Mouse (Mus musculus) forebrain, embryonic 12.5 days (tissue): Measurements from ENCODE around the gene E2f4. TPM values are rescaled to one million over a fixed set of nuclear protein-coding genes. Genes with fewer than 3 reads are reported as not detected.

Source experiments
- ATAC-seq: fragments of 200-750 bp; cut with Nextera tagmentation; 2 replicates; pipeline ENCODE4 v1.8.0; 2017; ENCODE audit warnings: moderate TSS enrichment; ENCODE audit not compliant: low FRiP score
- H3K27ac ChIP-seq: fragments of 300-500 bp; sonication (generic); 2 replicates; pipeline ENCODE4 v1.5.1; 2016; ENCODE audit warnings: mild to moderate bottlenecking
- H3K27me3 ChIP-seq: fragments of 300-500 bp; sonication (generic); 2 replicates; pipeline ENCODE4 v1.6.1; 2016; ENCODE audit warnings: mild to moderate bottlenecking
- H3K36me3 ChIP-seq: fragments of 300-500 bp; sonication (generic); replicated peaks from 2 replicates; pipeline ENCODE4 v1.6.1; 2016; ENCODE audit warnings: mild to moderate bottlenecking
- H3K4me1 ChIP-seq: fragments of 300-500 bp; sonication (generic); 2 replicates; pipeline ENCODE4 v1.6.1; 2016
- H3K4me2 ChIP-seq: fragments of 300-500 bp; sonication (generic); 2 replicates; pipeline ENCODE4 v1.6.1; 2016; ENCODE audit warnings: mild to moderate bottlenecking, moderate library complexity
- H3K4me3 ChIP-seq: fragments of 300-500 bp; sonication (generic); replicated peaks from 2 replicates; pipeline ENCODE4 v1.5.1; 2016; ENCODE audit warnings: mild to moderate bottlenecking
- H3K9ac ChIP-seq: fragments of 300-500 bp; sonication (generic); 2 replicates; pipeline ENCODE4 v1.6.1; 2016; ENCODE audit warnings: mild to moderate bottlenecking
- H3K9me3 ChIP-seq: fragments of 300-500 bp; sonication (generic); 2 replicates; pipeline ENCODE4 v1.6.1; 2016
- WGBS: fragments of 180-500 bp; shearing (Covaris S2); methylation state at CpG from one replicate; pipeline ENCODE4 v1.1.7; 2016; 5-methylcytosine and 5-hydroxymethylcytosine counted together
- polyA plus RNA-seq: library from polyadenylated mRNA; unstranded; fragments of >200 nt; fragmentation: Nextera tagmentation; extraction: Ambion mirVana; gene quantifications from 2 replicates; pipeline ENCODE4 v1.2.1, GENCODE M21; 2016

Gene E2f4
- polyA plus RNA-seq, 1 experiment from 2014 or later, result 80.1 TPM

GRCm38 (mm10) chr8:105336373-105337130, 39.1 kb downstream of the E2f4 start:
- 0 out of 2 replicates have a peak, but pooled peaks cover 4% of the 10 kb centered on the region for H3K27me3 ChIP-seq
- H3K36me3 ChIP-seq, result peaks cover 52% of the 10 kb centered on the region
- H3K9ac ChIP-seq, result no peak overlapping the region
- no peak overlapping the region for H3K27ac ChIP-seq
- H3K9me3 ChIP-seq, result no peaks in the 10 kb centered on the region
- peak; percentile 37; the same call in 1 of the 2 replicates for ATAC-seq
- no peak overlapping the region for H3K4me2 ChIP-seq
- H3K4me1 ChIP-seq, result no peaks in the 10 kb centered on the region; the same call in 1 of the 2 replicates
- no peak overlapping the region for H3K4me3 ChIP-seq
- WGBS, result 41% methylated on average over 32 of the region's 32 CpGs

- no peak for ATAC-seq
- WGBS, result 74% methylated on average over 4 of the region's 4 CpGs
- H3K9ac ChIP-seq, result no peak overlapping the region
These were observed 41.5 kb downstream of the E2f4 start for GRCm38 (mm10) chr8:105338992-105339391.

GRCm38 (mm10) chr8:105339886-105340635, 42.6 kb downstream of the E2f4 start:
- H3K4me2 ChIP-seq, result no peak overlapping the region
- H3K4me3 ChIP-seq, result no peak overlapping the region
- 0 out of 2 replicates have a peak, but pooled peaks cover 4% of the 10 kb centered on the region for H3K27me3 ChIP-seq
- WGBS, result 86% methylated on average over 6 of the region's 6 CpGs
- H3K4me1 ChIP-seq, result no peaks in the 10 kb centered on the region; the same call in 1 of the 2 replicates
- no peak for ATAC-seq
- no peak overlapping the region for H3K9ac ChIP-seq
- H3K9me3 ChIP-seq, result no peaks in the 10 kb centered on the region
- H3K36me3 ChIP-seq, result peaks cover 18% of the 10 kb centered on the region
- H3K27ac ChIP-seq, result no peak overlapping the region

More at GRCm38 (mm10) chr8:105338992-105339391, 41.5 kb downstream of the E2f4 start:
- H3K9me3 ChIP-seq, result no peaks in the 10 kb centered on the region
- H3K4me1 ChIP-seq, result no peaks in the 10 kb centered on the region; the same call in 1 of the 2 replicates
- no peak overlapping the region for H3K27ac ChIP-seq
- 0 out of 2 replicates have a peak, but pooled peaks cover 4% of the 10 kb centered on the region for H3K27me3 ChIP-seq
- H3K4me2 ChIP-seq, result no peak overlapping the region
- no peak overlapping the region for H3K4me3 ChIP-seq
- peaks cover 29% of the 10 kb centered on the region for H3K36me3 ChIP-seq

- Histone ChIP-seq H3K4me2 (no peak overlapping the region), H3K9ac (no peak overlapping the region), H3K4me1 (peaks cover 7% of the 10 kb centered on the region), H3K4me3 (no peak overlapping the region), H3K27me3 (0 out of 2 replicates have a peak, but pooled peaks cover 5% of the 10 kb centered on the region), H3K9me3 (no peaks in the 10 kb centered on the region), H3K36me3 (peaks cover 5% of the 10 kb centered on the region), H3K27ac (no peak overlapping the region)
- ATAC-seq, result no peak
- WGBS, result 49% methylated on average over 8 of the region's 8 CpGs
These were observed 43.9 kb downstream of the E2f4 start for GRCm38 (mm10) chr8:105341399-105341798.

GRCm38 (mm10) chr8:105342768-105343167, 45.3 kb downstream of the E2f4 start:
- peaks cover 8% of the 10 kb centered on the region for H3K27me3 ChIP-seq
- H3K4me1 ChIP-seq, result peaks cover 19% of the 10 kb centered on the region
- H3K4me3 ChIP-seq, result no peak overlapping the region
- no peaks in the 10 kb centered on the region for H3K36me3 ChIP-seq
- no peak for ATAC-seq
- WGBS, result 70% methylated on average over 4 of the region's 4 CpGs
- H3K27ac ChIP-seq, result no peak overlapping the region
- no peak overlapping the region for H3K9ac ChIP-seq
- H3K9me3 ChIP-seq, result no peaks in the 10 kb centered on the region
- H3K4me2 ChIP-seq, result no peak overlapping the region

- peaks cover 22% of the 10 kb centered on the region for H3K4me1 ChIP-seq
- no peak overlapping the region for H3K4me2 ChIP-seq
- 71% methylated on average over 8 of the region's 8 CpGs for WGBS
- H3K36me3 ChIP-seq, result no peaks in the 10 kb centered on the region
- no peak overlapping the region for H3K27ac ChIP-seq
- peaks cover 7% of the 10 kb centered on the region for H3K27me3 ChIP-seq
- H3K4me3 ChIP-seq, result no peak overlapping the region
- H3K9me3 ChIP-seq, result no peaks in the 10 kb centered on the region
- ATAC-seq, result no peak
- no peak overlapping the region for H3K9ac ChIP-seq
These were observed 46.5 kb downstream of the E2f4 start for GRCm38 (mm10) chr8:105343791-105344574.

GRCm38 (mm10) chr8:105345061-105345975, 47.9 kb downstream of the E2f4 start:
- Histone ChIP-seq H3K4me1 (peaks cover 34% of the 10 kb centered on the region), H3K36me3 (no peaks in the 10 kb centered on the region), H3K27ac (0 out of 2 replicates have a peak overlapping the region, but pooled peaks have one; percentile 1), H3K27me3 (peaks cover 7% of the 10 kb centered on the region), H3K9ac (no peak overlapping the region), H3K4me3 (no peak overlapping the region), H3K9me3 (no peaks in the 10 kb centered on the region), H3K4me2 (peak overlapping the region; percentile 68; the same call in 1 of the 2 replicates)
- no peak for ATAC-seq
- WGBS, result 67% methylated on average over 7 of the region's 7 CpGs

- Histone ChIP-seq H3K27me3 (peaks cover 7% of the 10 kb centered on the region), H3K36me3 (no peaks in the 10 kb centered on the region), H3K9ac (peak overlapping the region; percentile 60), H3K4me3 (peak overlapping the region; percentile 58), H3K4me2 (peak overlapping the region; percentile 68), H3K27ac (peak overlapping the region; percentile 77), H3K4me1 (peaks cover 38% of the 10 kb centered on the region), H3K9me3 (no peaks in the 10 kb centered on the region)
- peak; percentile 13 for ATAC-seq
- WGBS, result 1% methylated on average over 34 of the region's 34 CpGs
These were observed 49.4 kb downstream of the E2f4 start for GRCm38 (mm10) chr8:105346611-105347427.

GRCm38 (mm10) chr8:105347428-105348221, 50.2 kb downstream of the E2f4 start, which contains the start of gene Fhod1:
TSS of gene Fhod1 (minus strand) at chr8:105347953.
- Histone ChIP-seq H3K4me3 (peak within 1 kb of the TSS; percentile 58), H3K36me3 (no peaks in the 10 kb centered on the region), H3K9me3 (no peaks in the 10 kb centered on the region), H3K9ac (peak within 1 kb of the TSS; percentile 60), H3K4me2 (peak within 1 kb of the TSS; percentile 68), H3K27me3 (peaks cover 7% of the 10 kb centered on the region), H3K27ac (peak within 1 kb of the TSS; percentile 77), H3K4me1 (peaks cover 38% of the 10 kb centered on the region)
- ATAC-seq, result peak; percentile 91
- WGBS, result under 1% methylated on average over 53 of the region's 53 CpGs
